Mouse (Mus musculus) midbrain, embryonic 15.5 days (tissue): Measurements from ENCODE around the gene Cdh13. TPM values are rescaled to one million over a fixed set of nuclear protein-coding genes. Genes with fewer than 3 reads are reported as not detected.

Source experiments
- ATAC-seq: fragments of 200-750 bp; cut with Nextera tagmentation; replicated peaks from 2 replicates; pipeline ENCODE4 v1.8.0; 2017; ENCODE audit warnings: moderate TSS enrichment
- H3K27ac ChIP-seq: fragments of 300-500 bp; sonication (generic); 2 replicates; pipeline ENCODE4 v1.5.1; 2015; ENCODE audit warnings: mild to moderate bottlenecking, inconsistent platforms
- H3K27me3 ChIP-seq: fragments of 300-500 bp; sonication (generic); replicated peaks from 2 replicates; pipeline ENCODE4 v1.6.1; 2015; ENCODE audit warnings: inconsistent platforms
- H3K36me3 ChIP-seq: fragments of 300-500 bp; sonication (generic); replicated peaks from 2 replicates; pipeline ENCODE4 v1.6.1; 2015; ENCODE audit warnings: inconsistent platforms
- H3K4me1 ChIP-seq: fragments of 300-500 bp; sonication (generic); 2 replicates; pipeline ENCODE4 v1.6.1; 2015; ENCODE audit warnings: inconsistent platforms
- H3K4me2 ChIP-seq: fragments of 300-500 bp; sonication (generic); 2 replicates; pipeline ENCODE4 v1.6.1; 2015; ENCODE audit warnings: inconsistent platforms, mild to moderate bottlenecking, moderate library complexity
- H3K4me3 ChIP-seq: fragments of 300-500 bp; sonication (generic); 2 replicates; pipeline ENCODE4 v1.5.1; 2015; ENCODE audit warnings: mild to moderate bottlenecking, inconsistent platforms
- H3K9ac ChIP-seq: fragments of 300-500 bp; sonication (generic); 2 replicates; pipeline ENCODE4 v1.6.1; 2015; ENCODE audit warnings: mild to moderate bottlenecking, inconsistent platforms
- H3K9me3 ChIP-seq: fragments of 300-500 bp; sonication (generic); 2 replicates; pipeline ENCODE4 v1.6.1; 2016; ENCODE audit warnings: inconsistent platforms
- WGBS: fragments of 180-500 bp; shearing (Covaris S2); methylation state at CpG from one replicate; pipeline ENCODE4 v1.1.7; 2015; ENCODE audit warnings: mixed read lengths; 5-methylcytosine and 5-hydroxymethylcytosine counted together
- polyA plus RNA-seq: library from polyadenylated mRNA; unstranded; fragments of >200 nt; fragmentation: Nextera tagmentation; extraction: Ambion mirVana; gene quantifications from 2 replicates; pipeline ENCODE4 v1.2.1, GENCODE M21; 2015

Cdh13 gene
- polyA plus RNA-seq, 1 experiment from 2014 or later, result 110 TPM

DNA sequence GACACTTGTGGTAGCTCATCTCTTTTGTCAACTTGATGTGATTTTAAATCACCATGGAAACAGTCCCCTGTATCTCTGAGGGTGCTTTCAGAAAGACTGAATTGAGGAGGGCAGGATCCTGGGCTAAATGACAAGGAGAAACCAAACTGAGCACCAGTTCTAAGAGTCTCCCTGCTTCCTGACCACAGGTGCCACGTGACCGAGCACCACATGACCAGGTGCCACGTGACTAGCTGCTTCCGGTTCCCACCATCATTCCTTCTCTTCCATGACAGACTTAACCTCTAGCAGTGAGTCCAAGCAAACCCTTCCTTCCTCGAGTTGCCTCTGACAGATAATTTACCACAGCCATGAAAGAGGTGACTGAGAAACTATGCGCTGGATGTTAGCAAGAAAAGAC lies 280.5 kb downstream of the Cdh13 start:
- Histone ChIP-seq H3K27me3 (no peaks in the 10 kb centered on the region), H3K9me3 (no peaks in the 10 kb centered on the region), H3K4me3 (no peak overlapping the region), H3K27ac (no peak overlapping the region), H3K4me1 (no peaks in the 10 kb centered on the region), H3K4me2 (no peak overlapping the region), H3K9ac (no peak overlapping the region), H3K36me3 (no peaks in the 10 kb centered on the region)
- no peak for ATAC-seq
- WGBS, result 78% methylated on average over 6 of the region's 6 CpGs

DNA sequence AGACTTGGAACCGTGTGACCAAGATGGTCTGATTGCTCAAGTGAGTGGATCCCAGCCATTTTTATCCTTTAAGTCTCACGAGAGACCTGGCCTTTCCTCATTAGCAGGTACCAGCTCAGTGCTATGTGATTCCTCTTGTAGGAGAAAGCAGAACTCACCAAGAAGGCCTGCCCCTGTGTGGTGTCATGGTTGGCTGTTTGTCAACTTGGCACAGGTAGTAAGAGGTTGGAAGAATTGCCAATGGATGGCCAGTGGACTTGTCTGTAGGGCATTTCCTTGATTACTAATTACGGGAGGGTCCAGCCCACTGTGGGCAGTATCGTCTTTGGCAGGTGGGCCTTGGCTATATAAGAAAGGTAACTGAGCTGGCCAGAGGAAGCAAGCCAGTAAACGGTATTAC lies 281.7 kb downstream of the Cdh13 start:
- no peaks in the 10 kb centered on the region for H3K36me3 ChIP-seq
- H3K4me2 ChIP-seq, result no peak overlapping the region
- no peak for ATAC-seq
- H3K4me3 ChIP-seq, result no peak overlapping the region
- H3K27ac ChIP-seq, result no peak overlapping the region
- WGBS, result 94% methylated on average over 5 of the region's 5 CpGs
- no peaks in the 10 kb centered on the region for H3K27me3 ChIP-seq
- H3K9ac ChIP-seq, result no peak overlapping the region
- H3K9me3 ChIP-seq, result no peaks in the 10 kb centered on the region
- no peaks in the 10 kb centered on the region for H3K4me1 ChIP-seq

DNA sequence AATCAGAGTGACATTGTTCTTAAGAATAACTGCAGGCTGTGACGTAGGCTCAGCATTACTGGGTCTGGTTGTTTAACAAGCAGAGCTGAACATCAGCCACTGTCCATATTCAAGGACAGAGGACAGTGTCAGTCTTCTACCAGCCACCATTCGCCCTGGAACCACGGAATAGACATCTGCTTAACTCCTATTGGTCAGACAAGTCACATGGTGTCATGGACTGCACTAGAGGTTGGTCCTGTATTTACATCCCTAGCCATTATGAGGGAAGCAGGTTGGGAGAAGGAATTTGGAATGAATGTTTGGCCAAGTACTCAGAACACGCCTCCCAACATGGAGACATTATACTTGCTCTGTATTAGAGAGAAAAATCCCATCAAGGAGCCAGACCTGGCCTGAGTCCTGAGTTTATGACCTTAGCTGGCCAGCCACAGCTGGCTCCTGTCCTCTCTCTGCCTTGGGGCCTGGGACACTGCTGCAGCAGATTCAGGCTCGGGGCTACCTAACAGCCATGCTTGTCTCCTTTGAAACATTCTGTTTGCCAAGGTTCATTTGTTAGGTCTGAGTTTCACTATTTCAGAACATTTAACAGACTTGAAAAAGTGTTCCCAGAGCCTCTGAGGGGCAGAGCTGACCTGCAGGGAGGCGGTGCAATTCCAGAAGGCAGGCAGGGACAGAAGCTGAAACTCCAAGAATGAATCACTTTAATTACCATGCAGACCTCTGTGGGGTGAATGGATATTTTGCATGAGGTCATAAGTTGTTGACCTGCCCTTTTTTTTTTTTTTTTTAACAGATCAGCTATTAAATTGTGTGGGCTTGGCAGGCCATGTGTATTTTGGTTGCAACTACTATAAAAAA lies 282.6 kb downstream of the Cdh13 start:
- H3K27me3 ChIP-seq, result no peaks in the 10 kb centered on the region
- no peak overlapping the region for H3K4me2 ChIP-seq
- no peak overlapping the region for H3K9ac ChIP-seq
- no peaks in the 10 kb centered on the region for H3K36me3 ChIP-seq
- H3K9me3 ChIP-seq, result no peaks in the 10 kb centered on the region
- no peak overlapping the region for H3K27ac ChIP-seq
- H3K4me1 ChIP-seq, result no peaks in the 10 kb centered on the region
- H3K4me3 ChIP-seq, result no peak overlapping the region
- no peak for ATAC-seq
- WGBS, result 78% methylated on average over 6 of the region's 6 CpGs

DNA sequence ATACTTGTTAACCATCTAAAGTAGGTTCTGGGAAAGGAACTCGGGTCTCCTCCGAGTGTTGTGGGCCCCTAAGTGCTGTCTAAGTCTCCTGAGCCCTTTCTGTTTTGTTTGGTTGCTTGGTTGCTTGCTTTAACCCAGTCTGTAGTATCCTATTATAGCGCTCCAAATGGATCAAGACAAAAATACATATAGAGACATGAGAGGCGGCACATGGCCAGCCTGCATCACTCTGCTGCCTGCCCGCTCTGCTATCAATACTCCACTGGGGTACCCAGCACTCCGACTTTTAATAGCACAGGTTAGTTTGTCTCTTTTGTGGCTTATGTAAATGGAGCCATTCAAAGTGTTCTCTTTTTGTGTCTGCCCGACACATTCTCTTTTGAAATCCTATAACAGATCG lies 285.8 kb downstream of the Cdh13 start:
- 64% methylated on average over 8 of the region's 8 CpGs for WGBS
- no peak overlapping the region for H3K27ac ChIP-seq
- no peaks in the 10 kb centered on the region for H3K27me3 ChIP-seq
- H3K36me3 ChIP-seq, result no peaks in the 10 kb centered on the region
- H3K9ac ChIP-seq, result no peak overlapping the region
- no peak for ATAC-seq
- no peak overlapping the region for H3K4me2 ChIP-seq
- no peaks in the 10 kb centered on the region for H3K9me3 ChIP-seq
- no peak overlapping the region for H3K4me3 ChIP-seq
- no peaks in the 10 kb centered on the region for H3K4me1 ChIP-seq

DNA sequence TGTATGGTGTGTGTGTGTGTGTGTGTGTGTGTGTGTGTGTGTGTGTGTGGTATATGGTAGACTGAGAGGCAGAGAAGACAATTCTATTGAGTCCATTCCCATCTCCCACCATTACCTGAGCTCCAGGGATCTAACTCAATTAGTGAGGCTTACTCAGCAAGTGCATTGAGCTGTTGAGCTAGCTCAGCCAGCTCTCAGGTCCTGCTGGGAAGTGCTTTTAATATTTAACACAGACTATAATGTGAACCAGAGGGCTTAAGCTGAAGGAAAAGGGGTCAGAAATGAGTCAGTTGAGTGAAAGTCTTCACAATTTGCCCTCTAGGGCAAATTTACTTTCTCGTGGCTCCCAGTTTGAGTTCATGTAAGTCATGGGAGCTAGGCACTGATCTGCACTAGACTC lies 297.7 kb downstream of the Cdh13 start:
- no peak for ATAC-seq
- no peak overlapping the region for H3K9ac ChIP-seq
- WGBS, result 78% methylated on average over 1 of the region's 1 CpGs
- no peaks in the 10 kb centered on the region for H3K9me3 ChIP-seq
- H3K4me3 ChIP-seq, result no peak overlapping the region
- no peaks in the 10 kb centered on the region for H3K36me3 ChIP-seq
- no peaks in the 10 kb centered on the region for H3K27me3 ChIP-seq
- H3K4me2 ChIP-seq, result no peak overlapping the region
- no peaks in the 10 kb centered on the region for H3K4me1 ChIP-seq
- no peak overlapping the region for H3K27ac ChIP-seq

DNA sequence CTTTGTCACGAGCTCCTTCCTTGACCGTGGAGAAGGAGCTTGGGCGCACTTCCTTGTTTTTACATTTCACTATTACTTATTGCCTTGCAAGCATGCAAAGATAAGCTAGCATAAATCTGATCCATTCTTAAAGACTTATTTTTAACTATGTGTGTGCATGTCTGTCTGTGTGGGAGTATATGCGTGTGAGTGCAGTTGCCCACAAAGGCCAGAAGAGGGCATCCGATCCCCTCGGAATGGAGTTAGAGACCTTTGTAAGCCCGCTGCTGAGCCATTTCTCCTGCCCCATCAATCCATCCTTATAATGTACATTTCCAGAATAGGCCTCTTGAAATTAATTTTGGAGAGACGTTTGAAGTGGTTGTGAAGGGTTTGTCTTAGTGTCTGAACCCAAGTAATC lies 298.7 kb downstream of the Cdh13 start:
- H3K9ac ChIP-seq, result no peak overlapping the region
- no peaks in the 10 kb centered on the region for H3K36me3 ChIP-seq
- no peak overlapping the region for H3K4me2 ChIP-seq
- no peak for ATAC-seq
- no peaks in the 10 kb centered on the region for H3K4me1 ChIP-seq
- H3K27me3 ChIP-seq, result no peaks in the 10 kb centered on the region
- no peaks in the 10 kb centered on the region for H3K9me3 ChIP-seq
- 96% methylated on average over 8 of the region's 8 CpGs for WGBS
- no peak overlapping the region for H3K27ac ChIP-seq
- H3K4me3 ChIP-seq, result no peak overlapping the region

DNA sequence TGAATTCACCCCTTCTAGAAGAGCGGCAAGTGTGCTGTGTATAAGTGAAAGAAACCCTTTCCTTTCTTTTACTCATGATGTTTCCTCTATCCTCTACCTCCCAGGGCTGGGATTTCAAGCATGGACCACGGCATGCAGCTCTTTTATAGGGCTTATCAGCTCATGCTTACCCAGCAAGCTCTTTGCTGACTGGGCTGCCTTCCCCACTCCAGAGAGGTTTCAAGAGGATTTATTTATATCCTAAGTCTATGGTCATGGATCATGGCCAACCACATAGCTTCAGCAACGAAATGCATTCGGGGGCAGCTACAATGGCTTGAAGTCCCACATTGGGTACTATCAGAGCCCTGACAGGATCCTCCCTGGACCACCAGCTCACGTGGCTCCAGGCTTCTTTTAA lies 304.4 kb downstream of the Cdh13 start:
- Histone ChIP-seq H3K27ac (no peak overlapping the region), H3K36me3 (no peaks in the 10 kb centered on the region), H3K4me1 (no peaks in the 10 kb centered on the region), H3K4me3 (no peak overlapping the region), H3K4me2 (no peak overlapping the region), H3K27me3 (no peaks in the 10 kb centered on the region), H3K9me3 (no peaks in the 10 kb centered on the region), H3K9ac (no peak overlapping the region)
- 83% methylated on average over 5 of the region's 5 CpGs for WGBS
- no peak for ATAC-seq

DNA sequence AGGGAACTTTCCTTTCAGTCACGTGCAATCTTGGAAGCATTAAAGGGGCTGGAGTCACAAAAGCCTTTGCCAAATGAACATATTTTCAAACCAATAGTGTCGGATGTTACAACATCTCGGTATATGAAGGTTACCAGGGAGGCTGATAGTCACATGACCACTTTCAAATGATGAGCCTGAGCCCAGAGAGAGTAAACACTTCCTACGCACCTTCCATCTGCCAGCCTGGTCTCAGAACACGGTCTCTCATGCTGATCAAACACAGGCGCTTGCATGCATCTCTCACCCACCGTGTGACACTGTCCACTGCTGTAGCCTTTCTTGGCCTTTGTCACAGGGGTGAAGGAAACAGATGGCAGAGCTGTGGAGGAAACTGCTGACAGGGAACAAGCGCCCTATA lies 313.3 kb downstream of the Cdh13 start:
- no peaks in the 10 kb centered on the region for H3K9me3 ChIP-seq
- no peak overlapping the region for H3K27ac ChIP-seq
- H3K4me3 ChIP-seq, result no peak overlapping the region
- no peaks in the 10 kb centered on the region for H3K27me3 ChIP-seq
- no peak overlapping the region for H3K4me2 ChIP-seq
- ATAC-seq, result no peak
- H3K9ac ChIP-seq, result no peak overlapping the region
- no peaks in the 10 kb centered on the region for H3K4me1 ChIP-seq
- no peaks in the 10 kb centered on the region for H3K36me3 ChIP-seq
- 86% methylated on average over 8 of the region's 8 CpGs for WGBS

DNA sequence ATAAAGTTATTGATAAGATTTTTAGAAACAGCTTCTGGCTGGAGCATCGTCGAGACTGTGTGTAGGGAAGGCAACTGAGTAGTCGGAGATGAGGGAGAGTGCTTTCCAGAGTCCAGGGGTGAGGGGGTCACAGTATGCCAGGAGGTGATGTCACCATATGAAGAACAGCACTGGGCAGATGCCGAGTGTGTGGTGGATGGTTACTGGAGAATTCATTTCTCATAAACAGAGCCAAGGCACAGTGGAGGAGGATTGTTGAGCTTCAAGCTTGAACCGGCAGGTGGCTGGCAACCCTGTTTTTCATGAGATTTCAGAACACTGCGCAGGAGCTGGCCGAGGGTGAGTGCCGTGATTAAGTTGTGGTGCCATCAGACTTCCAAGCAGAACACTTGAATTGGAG lies 317.8 kb downstream of the Cdh13 start:
- no peak overlapping the region for H3K4me3 ChIP-seq
- WGBS, result 92% methylated on average over 8 of the region's 8 CpGs
- H3K9ac ChIP-seq, result no peak overlapping the region
- no peak overlapping the region for H3K27ac ChIP-seq
- H3K27me3 ChIP-seq, result no peaks in the 10 kb centered on the region
- no peaks in the 10 kb centered on the region for H3K9me3 ChIP-seq
- ATAC-seq, result no peak
- H3K36me3 ChIP-seq, result no peaks in the 10 kb centered on the region
- 0 out of 2 replicates have a peak, but pooled peaks cover 4% of the 10 kb centered on the region for H3K4me1 ChIP-seq
- H3K4me2 ChIP-seq, result no peak overlapping the region

DNA sequence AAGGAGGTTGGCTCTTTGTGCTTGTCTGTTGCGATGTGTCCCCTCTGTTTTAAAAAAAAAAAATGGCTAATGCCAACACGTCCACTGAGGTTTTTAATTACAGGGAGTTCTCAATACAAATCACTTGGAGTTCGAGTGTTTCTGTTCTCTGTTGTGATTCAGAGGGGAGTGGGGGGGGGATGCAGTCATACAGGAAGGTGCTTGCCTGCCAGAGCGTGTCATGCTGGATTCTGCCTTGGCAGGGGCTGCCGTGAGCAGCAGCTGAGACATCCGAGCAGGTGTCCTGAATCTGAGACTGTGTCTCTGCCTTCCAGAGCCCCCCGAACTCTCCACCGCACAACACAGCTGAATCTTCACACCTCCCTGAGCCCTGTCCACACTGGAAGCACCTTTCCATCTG lies 318.5 kb downstream of the Cdh13 start:
- Histone ChIP-seq H3K9me3 (no peaks in the 10 kb centered on the region), H3K4me1 (0 out of 2 replicates have a peak, but pooled peaks cover 4% of the 10 kb centered on the region), H3K27ac (no peak overlapping the region), H3K4me2 (no peak overlapping the region), H3K9ac (no peak overlapping the region), H3K27me3 (no peaks in the 10 kb centered on the region), H3K36me3 (no peaks in the 10 kb centered on the region), H3K4me3 (no peak overlapping the region)
- WGBS, result 59% methylated on average over 8 of the region's 8 CpGs
- ATAC-seq, result no peak

DNA sequence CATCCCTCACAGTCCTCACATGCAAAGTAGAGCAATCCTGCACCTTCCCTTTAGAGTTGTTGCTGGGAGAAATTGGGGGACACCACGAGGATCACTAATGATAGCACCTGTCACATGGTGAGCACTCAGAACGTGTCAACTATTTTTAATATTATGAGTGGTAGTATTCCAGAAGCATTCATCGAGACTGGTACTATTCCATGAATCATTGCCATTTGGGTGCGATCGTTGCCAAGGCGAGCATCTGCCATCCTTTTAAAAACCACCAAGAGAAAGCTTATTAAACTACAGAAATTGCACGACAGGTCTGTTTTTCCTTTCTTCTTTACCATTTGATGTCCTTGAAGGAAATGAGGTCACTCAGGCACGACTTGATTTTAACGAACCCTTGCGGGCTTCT lies 328.0 kb downstream of the Cdh13 start:
- H3K27me3 ChIP-seq, result no peaks in the 10 kb centered on the region

DNA sequence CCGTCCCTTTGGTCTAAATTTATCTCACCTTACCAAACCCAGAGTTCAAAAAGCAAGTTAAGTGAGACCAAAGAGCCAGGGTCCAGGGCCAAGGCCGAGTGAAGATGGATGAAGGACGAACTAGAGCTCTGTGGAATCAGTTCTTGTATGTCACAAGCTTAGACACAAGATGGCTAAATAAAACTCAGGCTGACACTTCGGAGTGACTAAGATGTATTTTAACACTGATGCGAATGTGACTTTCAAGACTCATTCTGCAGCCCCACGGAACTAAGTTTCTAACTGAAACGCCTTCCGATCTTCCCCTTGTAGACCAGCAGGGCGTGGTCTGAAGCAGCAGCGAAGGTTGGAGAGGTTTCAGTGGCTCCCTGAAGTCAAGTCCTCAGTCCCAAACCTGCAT lies 334.7 kb downstream of the Cdh13 start:
- Histone ChIP-seq H3K4me2 (no peak overlapping the region), H3K9me3 (no peaks in the 10 kb centered on the region), H3K9ac (no peak overlapping the region), H3K4me3 (no peak overlapping the region), H3K27me3 (no peaks in the 10 kb centered on the region), H3K4me1 (no peaks in the 10 kb centered on the region), H3K27ac (no peak overlapping the region), H3K36me3 (no peaks in the 10 kb centered on the region)
- 95% methylated on average over 10 of the region's 10 CpGs for WGBS
- no peak for ATAC-seq

More for the DNA sequence above, 328.0 kb downstream of the Cdh13 start:
- no peaks in the 10 kb centered on the region for H3K9me3 ChIP-seq
- ATAC-seq, result no peak
- H3K9ac ChIP-seq, result no peak overlapping the region
- H3K4me3 ChIP-seq, result no peak overlapping the region
- no peaks in the 10 kb centered on the region for H3K36me3 ChIP-seq
- no peak overlapping the region for H3K27ac ChIP-seq
- WGBS, result 77% methylated on average over 10 of the region's 10 CpGs
- H3K4me2 ChIP-seq, result no peak overlapping the region
- H3K4me1 ChIP-seq, result no peaks in the 10 kb centered on the region

DNA sequence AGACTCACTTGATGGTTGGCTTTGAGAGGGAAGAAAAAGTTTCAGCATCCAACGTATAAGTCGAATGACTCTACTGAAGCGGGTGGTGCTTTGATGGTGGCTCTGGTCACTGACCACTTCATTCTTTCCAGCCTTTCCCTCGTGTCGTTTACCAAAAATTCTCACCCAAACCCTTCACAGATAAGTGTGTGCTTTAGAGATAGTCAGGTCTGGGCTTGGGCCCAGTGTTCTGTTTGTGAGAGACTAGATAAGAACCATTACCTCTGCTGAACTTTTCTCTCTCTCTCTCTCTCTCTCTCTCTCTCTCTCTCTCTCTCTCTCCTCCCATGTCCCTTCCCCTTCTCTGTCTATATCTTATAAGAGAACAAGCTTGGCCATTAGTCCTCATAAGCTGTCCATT lies 342.9 kb downstream of the Cdh13 start:
- no peaks in the 10 kb centered on the region for H3K27me3 ChIP-seq
- ATAC-seq, result no peak
- no peak overlapping the region for H3K9ac ChIP-seq
- 97% methylated on average over 5 of the region's 5 CpGs for WGBS
- no peak overlapping the region for H3K4me3 ChIP-seq
- H3K4me2 ChIP-seq, result no peak overlapping the region
- no peaks in the 10 kb centered on the region for H3K4me1 ChIP-seq
- no peaks in the 10 kb centered on the region for H3K36me3 ChIP-seq
- H3K9me3 ChIP-seq, result no peaks in the 10 kb centered on the region
- no peak overlapping the region for H3K27ac ChIP-seq
